Mouse (Mus musculus) thymus, adult 2 months (tissue): ENCODE data around the gene Mdga1. TPM values are rescaled to one million over a fixed set of nuclear protein-coding genes. Genes with fewer than 3 reads are reported as not detected.

Experiments used
- DNase-seq: peaks from one replicate; pipeline ENCODE4 v3.0.0; 2021
- H3K27ac ChIP-seq: fragments of 200-500 bp; 2 replicates; pipeline ENCODE4 v1.5.1; 2012; ENCODE audit warnings: low read length, control low read depth; ENCODE audit not compliant: control insufficient read depth, insufficient read depth
- H3K27me3 ChIP-seq: fragments of 200-500 bp; 2 replicates; pipeline ENCODE4 v1.6.1; 2012; ENCODE audit warnings: mild to moderate bottlenecking, low read length, moderate library complexity, mixed read lengths; ENCODE audit not compliant: control insufficient read depth, insufficient read depth
- H3K36me3 ChIP-seq: fragments of 200-500 bp; 2 replicates; pipeline ENCODE4 v1.6.1; 2012; ENCODE audit warnings: mild to moderate bottlenecking, low read length, moderate library complexity; ENCODE audit not compliant: control insufficient read depth, insufficient read depth
- H3K4me1 ChIP-seq: fragments of 200-500 bp; replicated peaks from 2 replicates; pipeline ENCODE4 v1.6.1; 2012; ENCODE audit warnings: low read length; ENCODE audit not compliant: control insufficient read depth, insufficient read depth
- H3K4me3 ChIP-seq: fragments of 200-500 bp; 2 replicates; pipeline ENCODE4 v1.5.1; 2012; ENCODE audit warnings: mild to moderate bottlenecking, low read length, control low read depth, moderate library complexity; ENCODE audit not compliant: control insufficient read depth, insufficient read depth
- CTCF ChIP-seq: fragments of 200-500 bp; IDR thresholded peaks from 2 replicates; pipeline ENCODE4 v1.5.1; 2012; ENCODE audit warnings: mild to moderate bottlenecking, control low read depth, low read length, moderate library complexity, borderline replicate concordance; ENCODE audit not compliant: control insufficient read depth, poor library complexity, insufficient read depth; ENCODE audit errors: extremely low read depth
- POLR2A ChIP-seq: fragments of 200-500 bp; IDR thresholded peaks from 2 replicates; pipeline ENCODE4 v1.6.1; 2012; ENCODE audit warnings: mild to moderate bottlenecking, low read length, control low read depth, moderate library complexity; ENCODE audit not compliant: control insufficient read depth, poor library complexity, insufficient read depth; ENCODE audit errors: extremely low read depth
- WGBS: fragments of 180-500 bp; shearing (Covaris S2); methylation state at CpG from one replicate; pipeline ENCODE4 v1.1.7; 2018; 5-methylcytosine and 5-hydroxymethylcytosine counted together
- polyA plus RNA-seq: library from polyadenylated mRNA; depleted of rRNA; stranded (reverse); fragments of >200 nt; gene quantifications from 2 replicates; pipeline ENCODE4 v1.2.3, GENCODE M21; 2012

Gene Mdga1
- polyA plus RNA-seq, 1 experiment, result 16.1 TPM

DNA sequence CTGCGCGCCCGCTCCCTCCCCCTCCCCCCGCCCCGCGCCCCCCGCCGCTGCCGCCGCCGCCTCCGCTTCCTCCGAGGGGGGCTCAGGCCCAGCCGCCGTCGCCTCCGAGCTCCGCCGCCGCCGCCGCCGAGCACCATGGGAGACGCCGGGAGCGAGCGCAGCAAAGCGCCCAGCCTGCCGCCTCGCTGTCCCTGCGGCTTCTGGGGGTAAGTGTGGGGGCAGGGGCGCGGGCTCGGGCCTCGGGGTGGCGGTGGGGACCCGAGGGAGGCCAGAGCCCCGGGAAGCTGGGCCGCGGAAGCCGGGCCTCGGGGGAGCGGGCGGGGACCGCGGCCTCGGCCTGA is 35.2 kb upstream of the Mdga1 start:
- 0 out of 2 replicates have a peak, but pooled peaks have one; percentile 5 for TF ChIP-seq CTCF
- TF ChIP-seq POLR2A, result no peak
- H3K4me1 ChIP-seq, result peaks cover 19% of the 10 kb centered on the region
- no peak overlapping the region for H3K27ac ChIP-seq
- no peaks in the 10 kb centered on the region for H3K36me3 ChIP-seq
- H3K4me3 ChIP-seq, result peak overlapping the region; percentile 78
- H3K27me3 ChIP-seq, result no peaks in the 10 kb centered on the region
- no peak for DNase-seq
- WGBS, result 2% methylated on average over 40 of the region's 47 CpGs

DNA sequence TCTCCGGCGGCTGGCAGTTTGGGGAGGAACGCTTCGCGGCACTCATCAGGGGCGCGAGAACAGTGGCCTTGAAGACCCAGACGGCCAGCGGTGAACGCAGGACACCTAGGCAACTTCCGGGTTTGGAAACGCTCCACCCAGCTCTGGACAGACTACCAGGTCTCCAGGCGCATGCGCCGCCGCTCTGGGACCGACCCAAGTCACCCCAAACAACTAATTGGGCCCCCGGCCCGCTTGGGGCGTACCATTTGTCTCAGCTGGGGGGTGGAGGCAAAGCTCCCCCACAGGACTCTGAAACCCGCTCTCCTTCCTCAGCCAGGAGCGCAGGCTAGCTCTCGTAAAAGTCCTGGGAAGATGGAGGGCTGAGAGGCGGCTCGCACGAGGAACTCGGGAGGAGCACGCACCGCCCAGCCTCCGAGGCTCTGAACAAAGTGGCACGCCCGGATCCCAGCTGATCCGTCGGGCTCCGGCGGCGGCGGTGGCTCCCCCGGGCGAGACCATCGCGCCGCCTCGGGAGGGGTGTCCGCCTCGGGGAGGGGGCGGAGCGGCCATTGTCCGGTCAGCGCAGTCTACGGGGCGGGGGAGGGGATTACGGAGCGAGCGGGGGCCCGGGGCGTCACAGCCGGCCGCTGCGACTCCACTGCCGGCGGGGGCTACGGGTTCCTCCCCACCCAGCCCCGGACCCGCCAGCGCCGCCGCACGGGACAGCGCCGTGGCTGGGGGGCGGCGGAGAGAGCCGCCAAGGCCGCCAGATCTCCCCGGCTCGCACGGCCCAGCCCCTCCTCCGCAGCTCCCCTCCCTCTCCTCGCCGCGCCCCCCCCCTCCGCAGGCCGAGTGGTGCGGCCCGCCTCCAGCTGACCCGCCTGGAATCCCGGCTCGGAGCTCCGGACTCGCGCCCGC is 34.6 kb upstream of the Mdga1 start, which contains the start of gene Zfand3:
Gene Zfand3, plus strand, starts transcription at position 531 of the 900 bp plus-strand sequence.
- no peaks in the 10 kb centered on the region for H3K36me3 ChIP-seq
- H3K27ac ChIP-seq, result peak within 1 kb of the TSS; percentile 79
- peaks cover 19% of the 10 kb centered on the region for H3K4me1 ChIP-seq
- DNase-seq, result peak; percentile 84
- TF ChIP-seq CTCF, result no peak; the same call in 1 of the 2 replicates
- TF ChIP-seq POLR2A, result peak; percentile 39; the same call in 1 of the 2 replicates
- peak within 1 kb of the TSS; percentile 78 for H3K4me3 ChIP-seq
- WGBS, result under 1% methylated on average over 77 of the region's 93 CpGs
- H3K27me3 ChIP-seq, result no peaks in the 10 kb centered on the region

- no peak for DNase-seq
- TF ChIP-seq POLR2A, result no peak
- no peak for TF ChIP-seq CTCF
- no peak overlapping the region for H3K27ac ChIP-seq
- H3K27me3 ChIP-seq, result no peaks in the 10 kb centered on the region
- H3K4me3 ChIP-seq, result no peak overlapping the region
- 91% methylated on average over 24 of the region's 24 CpGs for WGBS
- no peaks in the 10 kb centered on the region for H3K4me1 ChIP-seq
- no peaks in the 10 kb centered on the region for H3K36me3 ChIP-seq
Observed at GRCm38 (mm10) chr17:29998566-29999295, 28.8 kb upstream of the Mdga1 start.

DNA sequence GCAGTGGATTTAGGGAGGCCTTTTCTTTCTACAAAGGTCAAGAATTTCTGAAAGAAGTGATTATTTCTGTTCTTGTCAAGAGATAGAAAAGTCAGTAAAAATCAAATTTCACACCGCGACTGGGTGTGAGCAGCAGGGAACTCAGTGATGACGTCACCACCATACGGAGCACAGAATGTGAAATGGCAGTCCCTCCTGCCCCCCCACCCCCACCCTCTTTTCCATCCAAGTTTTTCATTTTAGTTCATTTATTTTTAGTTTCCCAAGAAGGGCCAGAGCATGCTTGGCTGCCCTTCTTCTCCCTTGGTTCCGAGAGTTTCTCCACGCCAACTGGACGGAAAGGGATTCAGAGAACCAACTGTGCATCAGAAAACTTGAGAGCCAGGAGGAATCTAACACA is 27.8 kb upstream of the Mdga1 start:
- no peak for TF ChIP-seq CTCF
- TF ChIP-seq POLR2A, result no peak
- no peak for DNase-seq
- WGBS, result 96% methylated on average over 7 of the region's 7 CpGs

DNA sequence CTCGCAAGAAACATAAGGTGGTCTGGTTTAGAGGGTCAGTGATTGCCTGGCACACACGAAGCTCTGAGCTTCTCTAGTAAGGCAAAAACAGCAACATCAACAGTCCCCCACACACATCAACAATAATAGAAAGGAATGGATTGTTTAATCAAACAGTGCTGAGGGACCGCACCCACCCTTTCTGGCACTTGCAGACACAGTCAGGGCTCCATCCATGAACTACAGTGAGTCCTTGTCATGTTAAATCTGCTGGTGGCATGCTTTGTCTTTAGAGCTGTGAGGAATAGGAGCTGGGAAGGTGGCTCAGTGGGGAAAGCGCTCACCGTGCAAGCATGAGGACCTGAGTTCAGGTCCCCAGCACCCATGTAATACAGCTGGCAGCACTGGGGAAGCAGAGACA is 26.1 kb upstream of the Mdga1 start:
- Histone ChIP-seq H3K4me3 (no peak overlapping the region), H3K27me3 (no peaks in the 10 kb centered on the region), H3K4me1 (no peaks in the 10 kb centered on the region), H3K27ac (no peak overlapping the region), H3K36me3 (no peaks in the 10 kb centered on the region)
- no peak for DNase-seq
- 96% methylated on average over 5 of the region's 5 CpGs for WGBS
- no peak for TF ChIP-seq CTCF
- no peak for TF ChIP-seq POLR2A

More for the DNA sequence above, 27.8 kb upstream of the Mdga1 start:
- Histone ChIP-seq H3K36me3 (no peaks in the 10 kb centered on the region), H3K4me1 (no peaks in the 10 kb centered on the region), H3K27ac (no peak overlapping the region), H3K4me3 (no peak overlapping the region), H3K27me3 (no peaks in the 10 kb centered on the region)

DNA sequence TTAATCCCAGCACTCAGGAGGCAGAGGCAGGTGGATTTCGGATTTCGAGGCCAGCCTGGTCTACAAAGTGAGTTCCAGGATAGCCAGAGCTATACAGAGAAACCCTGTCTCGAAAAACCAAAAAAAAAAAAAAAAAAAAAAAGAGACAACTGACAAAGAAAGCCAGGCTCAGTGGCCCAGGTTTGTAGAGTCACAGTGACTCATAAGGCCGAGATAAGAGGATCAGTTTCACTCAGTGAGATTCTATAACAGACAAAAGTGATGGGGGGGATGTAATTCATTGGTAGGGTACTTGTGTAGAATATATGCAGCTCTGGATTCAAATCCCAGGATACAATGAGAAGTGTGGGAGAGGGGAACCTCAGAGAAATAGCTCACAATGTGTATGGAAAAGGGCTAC is 24.6 kb upstream of the Mdga1 start:
- no peak for DNase-seq
- H3K27me3 ChIP-seq, result no peaks in the 10 kb centered on the region
- TF ChIP-seq POLR2A (no peak), CTCF (no peak)
- 79% methylated on average over 4 of the region's 4 CpGs for WGBS
- no peak overlapping the region for H3K4me3 ChIP-seq
- no peaks in the 10 kb centered on the region for H3K4me1 ChIP-seq
- no peak overlapping the region for H3K27ac ChIP-seq
- no peaks in the 10 kb centered on the region for H3K36me3 ChIP-seq

GRCm38 (mm10) chr17:29994011-29994410 is 24.1 kb upstream of the Mdga1 start:
- TF ChIP-seq POLR2A (no peak), CTCF (no peak)
- WGBS, result 80% methylated on average over 3 of the region's 3 CpGs
- no peak overlapping the region for H3K27ac ChIP-seq
- H3K4me3 ChIP-seq, result no peak overlapping the region
- DNase-seq, result no peak
- H3K36me3 ChIP-seq, result no peaks in the 10 kb centered on the region
- H3K4me1 ChIP-seq, result no peaks in the 10 kb centered on the region
- H3K27me3 ChIP-seq, result no peaks in the 10 kb centered on the region
